22 mouse cellular contexts compared by ENCODE assay signal in genomic region chr6:141322961-141323360, GRCm38 (mm10).
"Had no signal": no experiment of that assay in that cellular context is flagged by ENCODE, and none has a peak within 500 bp of the region (broad histone marks: within the 10 kb centered on the region; RNA-seq: fewer than 3 reads in every experiment).

No protein-coding gene starts in this region.

- H3K4me3 ChIP-seq: heart, embryonic 10.5 days; hindbrain, embryonic 13.5 days; hindbrain, embryonic 15.5 days; kidney, embryonic 15.5 days; limb, embryonic 13.5 days; limb, embryonic 15.5 days; liver, embryonic 12.5 days had no signal

- H3K36me3 ChIP-seq: heart, embryonic 10.5 days; hindbrain, embryonic 13.5 days; hindbrain, embryonic 15.5 days; kidney, embryonic 15.5 days; limb, embryonic 13.5 days; limb, embryonic 15.5 days; liver, embryonic 12.5 days had no signal

- H3K27me3 ChIP-seq: hindbrain, embryonic 13.5 days; hindbrain, embryonic 15.5 days; kidney, embryonic 15.5 days; limb, embryonic 13.5 days; limb, embryonic 15.5 days; liver, embryonic 12.5 days had no signal

- H3K27ac ChIP-seq: hindbrain, embryonic 13.5 days; hindbrain, embryonic 15.5 days; hindbrain, postnatal 0 days; kidney, embryonic 15.5 days; kidney, postnatal 0 days; limb, embryonic 13.5 days; limb, embryonic 15.5 days; liver, embryonic 12.5 days; liver, embryonic 14.5 days had no signal

- H3K4me1 ChIP-seq: hindbrain, embryonic 13.5 days; hindbrain, embryonic 15.5 days; limb, embryonic 15.5 days; liver, embryonic 12.5 days had no signal

- DNase-seq: gastrocnemius, postnatal 10 days; gastrocnemius, postnatal 36 days; heart, adult 18-20 months; heart, postnatal 10 days; heart, postnatal 36 days; kidney, adult 11 months; kidney, adult 9 months; kidney, postnatal 14 days; kidney, postnatal 36 days; layer of hippocampus, adult 9-11 months; layer of hippocampus, postnatal 36 days; left cerebral cortex, postnatal 4 days had no signal
